Mouse (Mus musculus): ENCODE data around the gene Zfp105.

- TF ChIP-seq GATA1 (IDR thresholded peaks at IDR 0.05; ENCODE audit: borderline replicate concordance, low read length) (no peak), FLI1 (IDR thresholded peaks at IDR 0.05; ENCODE audit: low read length) (no peak)
These were observed 436 bp upstream of the Zfp105 start for GRCm38 (mm10) chr9:122922436-122922835.

Measured in megakaryocyte, embryonic 14.5 days (primary cell).